Mouse (Mus musculus) E14TG2a.4 (cell line): ENCODE data around the gene Sema5a.

Experiments
- CTCF ChIP-seq: conservative IDR thresholded peaks from 2 replicates; pipeline ENCODE4 v1.5.1; 2014; ENCODE audit warnings: low read length
- NANOG ChIP-seq: IDR thresholded peaks from 2 replicates; pipeline ENCODE4 v1.6.1; 2014; ENCODE audit warnings: borderline replicate concordance, low read length, mixed read lengths

DNA sequence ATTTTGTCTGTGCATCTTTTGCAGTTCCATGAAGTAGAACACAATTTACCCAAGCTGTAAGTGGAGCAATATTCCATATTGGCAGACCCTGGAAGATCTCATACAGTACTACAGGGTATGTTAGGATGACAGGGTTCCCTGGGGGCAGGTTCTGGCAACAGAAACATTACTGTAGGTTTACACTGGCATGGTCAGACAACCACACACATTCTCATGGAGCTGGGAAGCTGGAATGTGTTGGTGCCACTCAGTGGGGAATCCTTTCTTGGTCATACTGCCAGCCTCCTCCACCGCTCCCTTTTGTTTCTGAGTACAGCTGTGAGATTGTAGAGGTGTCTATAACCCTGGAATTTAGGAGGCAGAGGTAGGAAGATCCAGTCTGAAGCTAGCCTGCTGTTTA is 11.2 kb upstream of the Sema5a start:
- TF ChIP-seq CTCF (no peak), NANOG (no peak)
